Mouse (Mus musculus) urinary bladder, postnatal 0 days (tissue): ENCODE results near the gene Slc5a5. TPM values are rescaled to one million over a fixed set of nuclear protein-coding genes. Genes with fewer than 3 reads are reported as not detected.

ENCODE experiments used
- microRNA counts: library from miRNA; unstranded; fragments of <30 nt; microRNA quantifications from one replicate; lab custom pipeline; 2016
- microRNA-seq: library from miRNA; unstranded; fragments of <30 nt; microRNA quantifications from one replicate; pipeline ENCODE4, GENCODE M21; 2016
- polyA plus RNA-seq: library from polyadenylated mRNA; unstranded; fragments of >200 nt; fragmentation: Nextera tagmentation; extraction: Ambion mirVana; gene quantifications from 2 replicates; pipeline ENCODE4 v1.2.1, GENCODE M21; 2015

Slc5a5 gene
- 0.66 and 1.1 TPM in 2 replicates for polyA plus RNA-seq

GRCm38 (mm10) chr8:70892022-70892895 is at the start of gene Slc5a5:
Gene Slc5a5 (minus strand): TSS chr8:70892757.

GRCm38 (mm10) chr8:70905831-70906736 is 13.5 kb upstream of the Slc5a5 start, which contains the start of gene Map1s:
Gene Map1s (plus strand): TSS chr8:70905932.

GRCm38 (mm10) chr8:70897021-70897680 is 4.6 kb upstream of the Slc5a5 start, which contains the start of gene Rpl18a:
Gene Rpl18a (minus strand): TSS chr8:70897412.

GRCm38 (mm10) chr8:70873364-70873985 is 19.1 kb downstream of the Slc5a5 start, which contains the start of gene Ccdc124:
Gene Ccdc124 (minus strand): TSS chr8:70873935.

GRCm38 (mm10) chr8:70862824-70863641 is 29.5 kb downstream of the Slc5a5 start, which contains the start of gene Kcnn1:
Gene Kcnn1 (minus strand): TSS chr8:70863258.

GRCm38 (mm10) chr8:70839408-70840351 is 52.9 kb downstream of the Slc5a5 start, which contains the start of gene Arrdc2:
Gene Arrdc2 (minus strand): TSS chr8:70839720.

MicroRNAs encoded within 50 kb of the gene (microRNA counts, 519-probe panel; counts per million panel counts)
- microRNA mmu-miR-1969 (lab: Ali Mortazavi, UCI) = not detected

Small RNA genes lying within 50 kb of the gene (microRNA-seq; reads per million reads assigned to microRNA genes)
- gene Mir1969 (1.5 reads per million), gene Mir7067 (not detected)

Other genes with a start within 250 kb of the Slc5a5 start
- gene Pgpep1, start 232.4 kb downstream of the Slc5a5 start, polyA plus RNA-seq = 19.2 and 24.1 TPM in 2 replicates
- 119 and 132 TPM in 2 replicates for gene Lsm4, start 219.5 kb downstream of the Slc5a5 start, polyA plus RNA-seq
- gene Jund, start 193.8 kb downstream of the Slc5a5 start, polyA plus RNA-seq = 41.5 and 52.0 TPM in 2 replicates
- gene Iqcn, start 189.3 kb downstream of the Slc5a5 start, polyA plus RNA-seq = 0.04 TPM in 1 of 2 replicates, not detected in the other
- 0.19 and 0.20 TPM in 2 replicates for gene Gm3336, start 174.2 kb downstream of the Slc5a5 start, polyA plus RNA-seq
- gene Pde4c, start 169.0 kb downstream of the Slc5a5 start, polyA plus RNA-seq = 0.05 and 0.10 TPM in 2 replicates
- gene Rab3a, start 138.1 kb downstream of the Slc5a5 start, polyA plus RNA-seq = 9.9 and 10.0 TPM in 2 replicates
- gene Mpv17l2, start 131.8 kb downstream of the Slc5a5 start, polyA plus RNA-seq = 49.0 and 49.6 TPM in 2 replicates
- gene Pik3r2, start 116.0 kb downstream of the Slc5a5 start, polyA plus RNA-seq = 27.2 and 27.8 TPM in 2 replicates
- 4.8 and 6.3 TPM in 2 replicates for gene Mast3, start 87.7 kb downstream of the Slc5a5 start, polyA plus RNA-seq
- gene Il12rb1, start 84.3 kb downstream of the Slc5a5 start, polyA plus RNA-seq = 0.06 TPM in 1 of 2 replicates, not detected in the other
- gene Arrdc2, start 53.0 kb downstream of the Slc5a5 start, polyA plus RNA-seq = 4.0 and 5.5 TPM in 2 replicates
- 1.2 and 1.4 TPM in 2 replicates for gene Kcnn1, start 29.5 kb downstream of the Slc5a5 start, polyA plus RNA-seq
- gene Ccdc124, start 18.8 kb downstream of the Slc5a5 start, polyA plus RNA-seq = 73.6 and 78.0 TPM in 2 replicates
- gene Rpl18a, start 4.7 kb upstream of the Slc5a5 start, polyA plus RNA-seq = 3,897 and 4,512 TPM in 2 replicates
- gene Map1s, start 13.2 kb upstream of the Slc5a5 start, polyA plus RNA-seq = 31.9 and 35.1 TPM in 2 replicates